Mouse (Mus musculus) G1E (cell line): Measurements from ENCODE around the gene Fsd1l.

Experiments used
- CTCF ChIP-seq: IDR thresholded peaks from 2 replicates; pipeline ENCODE4 v1.5.1; 2012; ENCODE audit warnings: low read depth, low read length, inconsistent platforms, mixed read lengths
- POLR2AphosphoS5 ChIP-seq: IDR thresholded peaks from 2 replicates; pipeline ENCODE4 v1.6.1; 2012; ENCODE audit warnings: low read depth, low read length, inconsistent platforms; ENCODE audit not compliant: insufficient replicate concordance

DNA sequence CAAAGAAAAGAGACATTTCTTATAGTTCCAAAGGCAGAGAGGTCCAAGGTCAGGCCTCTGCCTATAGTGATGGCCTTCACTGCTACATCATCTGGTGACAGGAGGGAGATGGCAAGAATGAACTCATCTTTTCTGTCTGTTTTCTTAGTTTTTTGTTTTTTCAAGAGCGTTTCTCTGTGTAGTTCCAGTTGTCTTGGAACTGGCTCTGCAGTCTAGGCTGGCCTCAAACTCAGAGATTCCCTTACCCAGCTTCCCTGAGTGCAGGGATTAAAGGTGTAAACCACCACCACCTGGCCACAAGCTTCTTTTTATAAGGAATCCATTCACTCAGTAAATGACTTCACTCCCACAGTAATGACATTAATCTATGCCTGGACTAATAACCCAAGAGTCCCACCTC is 42.3 kb upstream of the Fsd1l start:
- TF ChIP-seq CTCF: no peak
- no peak for TF ChIP-seq POLR2AphosphoS5
